Mouse (Mus musculus) brain, adult 10 weeks (tissue): Measurements from ENCODE around the gene Fasn. TPM values are rescaled to one million over a fixed set of nuclear protein-coding genes. Genes with fewer than 3 reads are reported as not detected.

Experiments used
- polyA plus RNA-seq: library from polyadenylated mRNA; stranded (reverse); fragments of 350-450 nt; fragmentation: Illumina TruSeq; extraction: RNeasy Lipid Tissue Mini Kit (QIAGEN cat#74804); gene quantifications from one replicate; pipeline ENCODE4 v1.2.3, GENCODE M21; 2015; ENCODE audit warnings: low read depth, low replicate concordance

The Fasn gene
- 128 TPM for polyA plus RNA-seq

GRCm38 (mm10) chr11:120823956-120824786 is at the start of gene Fasn:
Gene Fasn (minus strand): TSS chr11:120824547.

GRCm38 (mm10) chr11:120795756-120796613 is 28.4 kb downstream of the Fasn start, which contains the start of gene Dus1l:
Gene Dus1l (minus strand): TSS chr11:120796403.

GRCm38 (mm10) chr11:120784064-120784791 is 40.1 kb downstream of the Fasn start, which contains the start of the genes Rfng and Gps1:
Gene Rfng (minus strand): TSS chr11:120784207.
Gene Gps1 (plus strand): TSS chr11:120784272.

GRCm38 (mm10) chr11:120762672-120763041 is 61.7 kb downstream of the Fasn start, which contains the start of gene Hmga1b:
Gene Hmga1b (plus strand): TSS chr11:120762794.

Other genes with a start within 250 kb of the Fasn start
- 289 TPM for gene Arhgdia, start 242.9 kb downstream of the Fasn start, polyA plus RNA-seq
- gene Alyref, start 226.2 kb downstream of the Fasn start, polyA plus RNA-seq: 25.6 TPM
- gene Anapc11, start 226.1 kb downstream of the Fasn start, polyA plus RNA-seq: 98.4 TPM
- not detected for gene Npb, start 216.1 kb downstream of the Fasn start, polyA plus RNA-seq
- gene Pcyt2, start 206.6 kb downstream of the Fasn start, polyA plus RNA-seq: 141 TPM
- 53.0 TPM for gene Sirt7, start 199.3 kb downstream of the Fasn start, polyA plus RNA-seq
- 55.3 TPM for gene Mafg, start 190.9 kb downstream of the Fasn start, polyA plus RNA-seq
- gene Pycr1, start 180.8 kb downstream of the Fasn start, polyA plus RNA-seq: 4.5 TPM
- 7.1 TPM for gene Myadml2, start 176.4 kb downstream of the Fasn start, polyA plus RNA-seq
- gene Notum, start 163.4 kb downstream of the Fasn start, polyA plus RNA-seq: 3.2 TPM
- 41.6 TPM for gene Aspscr1, start 151.6 kb downstream of the Fasn start, polyA plus RNA-seq
- 31.9 TPM for gene Cenpx, start 110.8 kb downstream of the Fasn start, polyA plus RNA-seq
- gene Lrrc45, start 110.6 kb downstream of the Fasn start, polyA plus RNA-seq: 51.5 TPM
- gene Rac3, start 103.1 kb downstream of the Fasn start, polyA plus RNA-seq: 64.3 TPM
- 17.3 TPM for gene Dcxr, start 97.3 kb downstream of the Fasn start, polyA plus RNA-seq
- gene Cbr2, start 92.4 kb downstream of the Fasn start, polyA plus RNA-seq: 1.8 TPM
- gene Hmga1b, start 61.8 kb downstream of the Fasn start, polyA plus RNA-seq: 97.6 TPM
- 64.7 TPM for gene Rfng, start 40.3 kb downstream of the Fasn start, polyA plus RNA-seq
- 181 TPM for gene Gps1, start 40.3 kb downstream of the Fasn start, polyA plus RNA-seq
- gene Dus1l, start 28.1 kb downstream of the Fasn start, polyA plus RNA-seq: 41.4 TPM
- gene Ccdc57, start 108.3 kb upstream of the Fasn start, polyA plus RNA-seq: 7.2 TPM
- gene Slc16a3, start 123.9 kb upstream of the Fasn start, polyA plus RNA-seq: 3.1 TPM
- gene Csnk1d, start 166.8 kb upstream of the Fasn start, polyA plus RNA-seq: 86.1 TPM
- gene Cd7, start 214.9 kb upstream of the Fasn start, polyA plus RNA-seq: 3.4 TPM
- gene Sectm1b, start 239.0 kb upstream of the Fasn start, polyA plus RNA-seq: not detected